Mouse (Mus musculus): ENCODE results near the gene Sh2d4b.

Sh2d4b gene

GRCm38 (mm10) chr14:40905813-40906212, 12.7 kb upstream of the Sh2d4b start:
- no peak for DNase-seq

- no peak for DNase-seq
Measured at GRCm38 (mm10) chr14:40902307-40903055, 9.4 kb upstream of the Sh2d4b start.

- no peak for DNase-seq
Measured at GRCm38 (mm10) chr14:40900267-40900666, 7.2 kb upstream of the Sh2d4b start.

- DNase-seq: no peak
Measured at GRCm38 (mm10) chr14:40897916-40898315, 4.8 kb upstream of the Sh2d4b start.

- DNase-seq: no peak
Measured at GRCm38 (mm10) chr14:40895681-40896080, 2.6 kb upstream of the Sh2d4b start.

- DNase-seq: peak; percentile 62 to 65
Measured at GRCm38 (mm10) chr14:40894576-40895247, 1.6 kb upstream of the Sh2d4b start.

GRCm38 (mm10) chr14:40893884-40894283, 818 bp upstream of the Sh2d4b start:
- no peak for DNase-seq

GRCm38 (mm10) chr14:40892326-40892825, 690 bp downstream of the Sh2d4b start:
- no peak for DNase-seq

- DNase-seq: no peak
Measured at GRCm38 (mm10) chr14:40891506-40891905, 1.6 kb downstream of the Sh2d4b start.

- no peak for DNase-seq
Measured at GRCm38 (mm10) chr14:40889704-40890103, 3.4 kb downstream of the Sh2d4b start.

- no peak for DNase-seq
Measured at GRCm38 (mm10) chr14:40889181-40889580, 3.9 kb downstream of the Sh2d4b start.

- DNase-seq: peak in 1 of 2 experiments; percentile 23
Measured at GRCm38 (mm10) chr14:40886428-40887202, 6.5 kb downstream of the Sh2d4b start.

GRCm38 (mm10) chr14:40885752-40886151, 7.3 kb downstream of the Sh2d4b start:
- no peak for DNase-seq

GRCm38 (mm10) chr14:40885225-40885624, 7.8 kb downstream of the Sh2d4b start:
- no peak for DNase-seq

- no peak for DNase-seq
Measured at GRCm38 (mm10) chr14:40874565-40874964, 18.5 kb downstream of the Sh2d4b start.

- DNase-seq: no peak
Measured at GRCm38 (mm10) chr14:40873961-40874360, 19.1 kb downstream of the Sh2d4b start.

- DNase-seq: no peak
Measured at GRCm38 (mm10) chr14:40870598-40870997, 22.5 kb downstream of the Sh2d4b start.

GRCm38 (mm10) chr14:40864811-40865514, 28.1 kb downstream of the Sh2d4b start:
- no peak for DNase-seq

GRCm38 (mm10) chr14:40863659-40864058, 29.4 kb downstream of the Sh2d4b start:
- no peak for DNase-seq

GRCm38 (mm10) chr14:40863022-40863421, 30.0 kb downstream of the Sh2d4b start:
- no peak for DNase-seq

GRCm38 (mm10) chr14:40852978-40853377, 40.1 kb downstream of the Sh2d4b start:
- no peak for DNase-seq

- DNase-seq: no peak
Measured at GRCm38 (mm10) chr14:40837397-40837796, 55.7 kb downstream of the Sh2d4b start.

GRCm38 (mm10) chr14:40830505-40830904, 62.6 kb downstream of the Sh2d4b start:
- no peak for DNase-seq
